Mouse (Mus musculus): Measurements from ENCODE around the gene Crtap. TPM values are rescaled to one million over a fixed set of nuclear protein-coding genes. Genes with fewer than 3 reads are reported as not detected.

Crtap gene
- polyA plus RNA-seq, 1 experiment = 8.9 TPM

DNA sequence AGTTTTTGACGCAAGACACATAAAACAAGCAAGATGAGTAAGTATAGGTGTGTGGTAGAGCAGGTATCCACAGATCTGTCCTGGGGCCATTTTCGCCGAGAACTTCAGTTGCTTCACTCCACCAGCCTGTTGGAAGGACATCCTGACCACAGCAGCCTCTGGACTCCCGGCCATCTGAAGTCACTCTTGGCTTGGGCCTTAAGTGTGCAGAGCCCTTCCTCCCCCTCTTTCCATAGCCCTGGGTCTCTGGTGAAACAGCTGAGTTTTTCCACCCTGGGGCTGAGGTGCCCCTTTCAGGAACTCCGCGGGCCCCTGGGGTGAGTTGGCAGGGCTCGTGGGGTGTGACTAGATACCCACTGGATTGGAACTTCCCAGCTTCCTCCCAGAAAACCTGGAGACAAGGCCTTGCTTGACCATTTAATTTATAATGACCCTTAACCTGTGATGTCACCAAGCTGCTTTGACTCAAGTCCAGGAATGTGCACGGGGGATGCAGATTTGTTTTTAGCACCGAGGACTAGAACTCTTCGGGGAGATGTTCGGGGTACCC lies 19.9 kb upstream of the Crtap start:
- TF ChIP-seq GATA1 (IDR thresholded peaks at IDR 0.05; ENCODE audit: low read length) = no peak

DNA sequence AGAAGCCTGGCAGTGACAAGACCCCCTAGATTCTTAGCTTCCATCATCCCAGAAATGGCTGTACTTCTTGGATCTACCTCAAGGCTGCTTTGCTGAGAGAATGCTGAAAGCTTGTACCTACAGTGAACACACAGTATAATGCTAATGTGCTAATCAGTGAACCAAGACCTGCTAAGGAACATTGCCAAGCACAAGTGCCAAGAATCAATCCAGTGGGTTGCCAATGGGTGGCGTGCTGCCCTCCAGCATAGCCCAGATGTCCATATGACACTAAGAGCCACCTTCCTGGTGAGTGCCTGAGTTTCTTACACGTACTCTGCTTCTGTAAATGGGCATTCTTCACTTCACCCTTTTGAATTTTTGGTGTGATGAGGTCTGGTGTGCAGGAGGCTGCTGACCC lies 17.2 kb upstream of the Crtap start:
- TF ChIP-seq GATA1 (IDR thresholded peaks at IDR 0.05; ENCODE audit: low read length) = no peak

- no peak for TF ChIP-seq GATA1 (IDR thresholded peaks at IDR 0.05; ENCODE audit: low read length)
These were observed 11.2 kb upstream of the Crtap start for GRCm38 (mm10) chr9:114401685-114402080.

GRCm38 (mm10) chr9:114400949-114401684 lies 10.6 kb upstream of the Crtap start, which contains the start of the genes Glb1 and Tmppe:
Glb1 (plus strand) TSS chr9:114401076.
Tmppe (plus strand) TSS chr9:114401105.
- TF ChIP-seq GATA1 (IDR thresholded peaks at IDR 0.05; ENCODE audit: low read length) = no peak

- TF ChIP-seq GATA1 (IDR thresholded peaks at IDR 0.05; ENCODE audit: low read length) = no peak
These were observed 10.1 kb upstream of the Crtap start for GRCm38 (mm10) chr9:114400588-114400948.

GRCm38 (mm10) chr9:114399680-114400079 lies 9.2 kb upstream of the Crtap start:
- TF ChIP-seq GATA1 (IDR thresholded peaks at IDR 0.05; ENCODE audit: low read length) = no peak

DNA sequence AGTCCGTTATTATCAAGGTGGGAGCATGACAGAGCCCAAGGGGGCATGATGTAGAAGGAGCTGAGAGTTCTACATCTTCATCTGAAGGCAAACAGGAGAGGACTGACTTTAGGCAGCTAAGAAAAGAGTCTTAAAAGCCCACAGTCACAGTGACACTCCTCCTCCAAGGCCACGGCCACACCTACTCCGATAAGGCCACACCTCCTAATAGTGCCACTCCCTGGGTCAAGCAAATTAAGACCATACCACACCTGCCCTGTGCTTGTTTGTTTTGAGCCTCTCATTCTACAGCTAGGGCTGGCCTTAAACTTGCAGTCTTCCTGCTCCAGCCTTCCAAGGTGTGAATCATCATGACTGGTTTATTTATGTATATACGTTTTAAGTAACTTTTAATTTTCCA lies 4.8 kb upstream of the Crtap start:
- no peak for TF ChIP-seq GATA1 (IDR thresholded peaks at IDR 0.05; ENCODE audit: low read length)

GRCm38 (mm10) chr9:114394677-114395076 lies 4.2 kb upstream of the Crtap start:
- no peak for TF ChIP-seq GATA1 (IDR thresholded peaks at IDR 0.05; ENCODE audit: low read length)

- no peak for TF ChIP-seq GATA1 (IDR thresholded peaks at IDR 0.05; ENCODE audit: low read length)
These were observed 237 bp upstream of the Crtap start for GRCm38 (mm10) chr9:114390749-114391075.

- no peak for TF ChIP-seq GATA1 (IDR thresholded peaks at IDR 0.05; ENCODE audit: low read length)
These were observed 1.0 kb downstream of the Crtap start for GRCm38 (mm10) chr9:114389371-114389904.

DNA sequence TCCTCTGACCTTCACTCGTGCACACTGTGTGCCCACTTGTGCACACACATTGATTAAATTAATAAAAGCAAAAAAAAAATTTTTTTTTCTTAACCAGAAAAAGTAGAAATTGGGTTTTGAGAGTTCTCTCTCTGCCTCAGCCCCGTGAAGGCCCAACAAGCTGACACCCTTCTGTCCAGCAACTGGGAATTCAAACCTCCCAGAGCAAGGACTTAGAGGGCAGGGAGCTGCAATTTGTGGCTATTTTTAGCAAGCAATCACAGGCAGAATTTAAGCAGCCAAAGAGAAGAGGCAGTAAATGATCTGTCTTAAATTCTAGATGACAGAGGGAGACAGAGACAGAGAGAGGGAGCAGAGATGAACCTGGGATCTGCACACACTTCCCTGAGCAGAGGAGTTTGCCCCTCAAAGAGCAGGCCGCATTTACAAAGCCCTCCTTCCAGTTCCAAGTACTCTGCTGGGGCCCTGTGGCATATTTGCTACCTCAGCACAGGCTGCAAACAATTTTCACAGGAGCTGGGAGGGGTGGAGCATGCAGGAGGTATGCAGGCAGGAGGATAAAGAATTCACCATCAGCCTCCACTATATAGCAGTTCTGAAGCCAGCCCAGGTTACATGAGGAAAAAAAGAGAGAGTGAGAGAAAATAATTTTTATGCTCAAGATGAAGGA lies 1.6 kb downstream of the Crtap start:
- TF ChIP-seq GATA1 (IDR thresholded peaks at IDR 0.05; ENCODE audit: low read length) = no peak

DNA sequence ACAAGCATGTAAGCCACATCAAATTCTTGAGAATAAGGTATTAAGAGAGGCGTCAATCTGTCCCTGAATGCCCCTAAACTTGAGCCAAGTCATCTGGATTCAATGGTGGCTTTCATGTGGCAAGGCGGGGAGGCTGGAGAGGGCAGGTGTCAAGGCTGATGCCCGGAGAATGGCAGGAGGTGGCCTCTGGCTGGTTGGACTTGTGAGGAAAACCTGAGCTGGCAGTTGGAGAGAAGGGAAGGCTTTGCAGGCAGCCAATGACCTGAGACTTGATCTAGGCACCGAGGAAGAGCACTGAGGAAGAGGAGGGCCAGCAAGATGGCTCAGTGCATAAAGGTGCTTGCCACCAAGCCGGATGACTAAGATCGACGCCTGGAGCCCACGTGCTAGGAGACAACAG lies 2.2 kb downstream of the Crtap start:
- TF ChIP-seq GATA1 (IDR thresholded peaks at IDR 0.05; ENCODE audit: low read length) = no peak

- TF ChIP-seq GATA1 (IDR thresholded peaks at IDR 0.05; ENCODE audit: low read length) = no peak
These were observed 3.4 kb downstream of the Crtap start for GRCm38 (mm10) chr9:114387086-114387485.

GRCm38 (mm10) chr9:114385160-114385559 lies 5.3 kb downstream of the Crtap start:
- TF ChIP-seq GATA1 (IDR thresholded peaks at IDR 0.05; ENCODE audit: low read length) = no peak

- no peak for TF ChIP-seq GATA1 (IDR thresholded peaks at IDR 0.05; ENCODE audit: low read length)
These were observed 5.8 kb downstream of the Crtap start for GRCm38 (mm10) chr9:114384691-114385090.

DNA sequence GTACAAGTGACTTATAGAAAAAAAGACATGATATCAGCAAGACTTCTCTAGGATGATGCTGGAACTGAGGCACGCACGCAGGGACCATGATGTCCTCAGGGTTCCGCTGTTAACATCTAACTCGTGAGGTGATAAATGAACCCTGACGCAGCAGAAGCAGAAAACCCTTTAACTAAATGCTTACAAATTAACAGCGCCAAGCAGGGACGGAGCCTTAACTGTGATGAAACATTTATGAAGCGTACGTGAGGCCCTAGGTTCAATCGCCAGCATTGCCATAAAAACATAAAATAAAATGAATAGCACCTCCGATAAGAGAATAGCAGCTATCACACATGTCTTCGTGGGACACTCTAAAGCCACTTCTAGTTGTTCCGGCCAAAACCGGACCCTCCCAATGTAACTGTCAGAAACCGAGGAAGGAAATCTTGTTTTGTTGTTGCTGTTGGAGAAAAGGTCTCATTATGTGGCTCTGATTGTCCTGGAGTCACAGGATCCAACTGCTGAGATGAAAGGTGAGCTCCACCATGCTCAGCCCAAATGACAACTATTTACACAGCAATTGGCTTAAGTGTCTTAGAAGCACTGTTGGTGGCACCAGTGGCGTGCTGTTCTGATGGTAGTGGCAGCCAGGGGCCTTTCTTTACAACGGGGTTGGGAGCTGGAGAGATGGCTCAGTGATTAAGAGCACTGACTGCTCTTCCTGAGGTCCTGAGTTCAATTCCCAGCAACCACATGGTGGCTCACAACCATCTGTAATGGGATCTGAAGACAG lies 7.4 kb downstream of the Crtap start:
- no peak for TF ChIP-seq GATA1 (IDR thresholded peaks at IDR 0.05; ENCODE audit: low read length)
